Mouse (Mus musculus): Measurements from ENCODE around the gene Nop10. TPM values are rescaled to one million over a fixed set of nuclear protein-coding genes. Genes with fewer than 3 reads are reported as not detected.
A peak's percentile ranks its signal among the peaks of the same experiment; 100 is the strongest.
"Not testable (repeated sequence)": the region's sequence is repeated elsewhere in the genome, so short reads cannot be mapped to it uniquely, and the experiment has no call there.

Gene Nop10
- total RNA-seq, 2 experiments from 2014 or later = 50.4 to 55.0 TPM

DNA sequence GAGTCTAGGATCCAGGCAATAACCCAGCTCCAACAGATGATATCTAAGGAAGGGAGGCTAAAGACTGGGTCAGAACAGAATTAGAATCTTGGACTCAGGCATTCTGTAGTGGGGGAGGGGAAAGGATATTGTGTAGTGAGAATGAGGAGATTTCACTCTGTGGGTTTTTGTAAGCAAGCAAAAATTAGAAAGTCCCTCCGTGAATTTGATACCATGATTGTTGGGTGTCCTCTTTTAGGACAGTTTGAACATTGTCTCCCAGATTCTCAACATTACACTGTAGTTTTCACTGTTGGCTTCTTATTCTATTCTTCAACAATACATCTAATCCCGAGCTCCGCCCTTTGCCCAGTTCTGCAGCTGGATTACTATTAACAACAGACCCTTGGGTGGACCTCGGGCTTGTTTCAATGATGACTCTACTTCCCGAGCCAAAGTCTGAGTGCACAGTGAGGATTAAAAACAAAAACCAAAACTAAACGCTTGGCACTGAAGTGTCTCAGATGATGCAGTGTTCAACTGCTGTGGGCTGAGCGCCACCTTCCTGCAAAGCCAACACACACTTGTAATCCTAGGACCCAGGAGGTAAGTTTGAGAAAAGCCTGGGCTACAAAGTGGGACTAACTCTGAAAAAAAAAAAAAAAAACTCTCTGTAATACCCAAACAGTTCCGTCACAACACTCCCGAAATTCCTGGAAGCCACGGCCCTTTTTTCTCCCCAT lies 2.3 kb upstream of the Nop10 start, which contains the start of gene Nutm1:
Gene Nutm1, minus strand, starts transcription at position 51 of the 722 bp plus-strand sequence.
- intact Hi-C loops (cut with DNase I) = no loop called here
- no peak for DNase-seq (ENCODE audit: low spot score in 2 of 2)

DNA sequence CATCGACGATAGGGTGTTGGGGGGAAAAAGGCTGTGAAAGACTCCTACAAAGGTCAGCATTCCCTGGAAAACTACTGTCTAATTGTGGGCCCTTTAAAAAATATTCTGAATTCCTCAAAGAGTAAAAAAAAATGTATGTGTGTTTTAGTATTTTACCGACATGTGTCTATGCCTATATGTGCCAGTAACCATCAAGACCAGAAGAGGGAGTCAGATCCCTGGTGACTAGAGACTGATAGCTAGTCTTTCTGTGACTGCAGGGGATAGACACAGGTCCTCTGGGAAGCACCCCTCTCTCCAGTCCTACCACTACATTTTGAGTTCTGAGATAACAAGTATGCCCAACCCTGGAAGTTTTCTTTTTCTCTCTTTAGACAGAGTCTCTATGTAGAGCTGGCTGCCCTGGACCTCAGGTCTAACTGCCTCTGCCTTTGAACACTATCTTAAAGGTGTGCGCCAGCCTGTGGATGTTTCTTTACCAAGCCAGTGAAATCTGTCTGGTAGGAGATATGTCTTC lies 1.1 kb downstream of the Nop10 start:
- intact Hi-C loops (cut with DNase I) = loop anchor here (5.0 kb wide), 1 partner anchor 194 kb away; no protein-coding TSS in a partner anchor
- no peak for DNase-seq (ENCODE audit: low spot score in 2 of 2)

DNA sequence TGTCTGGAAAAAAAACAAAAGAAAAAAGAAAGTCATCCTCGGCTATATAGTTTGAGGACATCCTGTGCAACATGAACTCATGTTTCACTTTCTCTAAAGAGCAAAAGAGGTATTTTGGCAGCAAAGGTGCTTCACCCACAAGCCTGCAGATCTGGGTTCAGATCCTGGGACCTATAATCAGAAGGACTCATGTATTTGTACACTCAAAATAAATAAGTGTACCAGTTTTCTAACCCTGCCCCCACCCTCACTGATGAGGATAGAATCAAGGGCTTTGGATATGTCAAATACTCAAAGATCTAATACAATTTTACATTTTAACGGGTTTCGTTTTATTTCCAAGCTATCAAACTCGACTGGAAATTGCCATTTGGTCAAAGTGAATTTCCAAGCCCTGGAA lies 2.6 kb downstream of the Nop10 start:
- no peak for DNase-seq (ENCODE audit: low spot score in 2 of 2)
- intact Hi-C loops (cut with DNase I) = loop anchor here (5.0 kb wide), 1 partner anchor 193 kb away; no protein-coding TSS in a partner anchor

DNA sequence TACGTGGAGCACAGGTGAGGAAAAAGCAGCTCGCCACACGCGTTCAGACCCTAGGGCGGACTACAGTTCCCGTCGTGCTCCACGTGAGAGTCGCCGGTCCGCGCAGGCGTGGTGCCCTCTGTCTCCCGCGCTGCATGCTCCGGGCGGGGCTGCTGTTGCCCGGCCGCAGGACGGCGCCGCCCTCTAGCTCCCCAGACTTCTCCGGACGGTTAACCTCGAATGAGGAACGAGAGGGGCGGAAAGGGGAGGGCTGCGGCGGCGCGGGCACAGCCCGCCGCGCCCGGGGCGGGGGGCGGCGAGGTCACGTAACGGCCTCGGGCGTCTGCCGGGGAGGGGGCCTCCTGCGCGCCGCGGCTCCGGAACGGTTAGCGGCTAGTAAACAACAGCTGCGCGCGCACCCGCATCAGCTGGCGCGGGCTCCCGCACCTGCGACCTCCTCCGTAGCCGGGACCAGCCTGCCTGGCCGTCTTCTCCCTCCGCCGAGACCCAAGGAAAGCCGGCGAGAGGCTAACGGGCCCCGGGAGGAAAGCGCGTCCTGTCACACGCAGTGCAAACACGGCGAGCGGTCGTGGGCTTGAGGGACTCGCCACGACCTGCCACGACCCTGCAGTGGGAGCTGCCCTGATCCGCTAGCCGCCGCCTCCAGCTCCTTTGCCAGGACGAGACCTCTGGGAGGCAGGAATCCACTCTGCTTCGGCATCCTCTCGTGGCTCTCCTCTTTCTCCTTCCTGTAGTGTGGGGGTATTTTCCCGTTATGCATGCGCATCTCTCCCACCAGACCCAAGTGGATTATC lies 3.9 kb downstream of the Nop10 start, which contains the start of gene Slc12a6:
Gene Slc12a6, plus strand, starts transcription at position 378 of the 794 bp plus-strand sequence.
- DNase-seq (ENCODE audit: low spot score in 2 of 2) = peak; percentile 90 to 93
- intact Hi-C loops (cut with DNase I) = loop anchor here (2.0 to 5.0 kb wide), 3 partner anchors 73 to 217 kb away; partner anchors contain the start of genes Chrm5 and Emc4

DNA sequence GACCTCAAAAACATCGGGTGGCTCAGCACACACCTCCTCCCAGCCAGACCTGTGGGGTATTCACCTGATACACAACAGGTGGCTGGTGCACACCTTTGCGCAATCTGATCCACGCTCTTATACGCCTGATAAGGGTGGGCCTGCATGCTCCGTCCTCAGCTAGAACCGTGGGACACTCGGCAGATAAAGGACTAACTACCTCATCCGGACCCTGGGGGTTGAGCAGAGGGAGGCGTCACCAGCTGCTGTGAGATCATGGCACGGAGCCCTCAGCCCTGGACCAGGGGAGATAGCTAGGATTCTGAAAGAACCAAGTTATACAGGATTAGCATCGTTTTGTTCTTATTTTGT lies 4.5 kb downstream of the Nop10 start, which contains the start of gene Gm21985:
Gene Gm21985, plus strand, starts transcription at position 73 of the 351 bp plus-strand sequence.
- DNase-seq (ENCODE audit: low spot score in 2 of 2) = peak; percentile 36 to 57
- intact Hi-C loops (cut with DNase I) = loop anchor here (2.0 to 5.0 kb wide), 3 partner anchors 73 to 216 kb away; partner anchors contain the start of genes Chrm5 and Emc4

DNA sequence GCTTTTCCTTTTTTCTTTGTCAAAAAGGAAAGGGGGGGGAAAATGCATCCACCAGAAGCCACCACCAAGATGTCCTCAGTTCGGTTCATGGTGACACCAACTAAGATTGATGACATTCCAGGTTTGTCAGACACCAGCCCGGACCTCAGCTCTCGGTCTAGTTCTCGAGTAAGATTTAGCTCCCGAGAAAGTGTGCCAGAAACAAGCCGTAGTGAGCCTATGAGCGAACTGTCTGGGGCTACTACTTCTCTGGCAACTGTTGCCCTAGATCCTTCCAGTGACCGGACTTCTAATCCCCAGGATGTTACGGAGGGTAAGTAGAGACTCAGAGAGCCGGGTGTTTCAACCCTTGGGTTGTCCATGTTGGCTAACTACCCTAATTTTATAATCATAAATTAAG lies 5.1 kb downstream of the Nop10 start:
- DNase-seq (ENCODE audit: low spot score in 2 of 2) = peak in 1 of 2 experiments; percentile 37
- intact Hi-C loops (cut with DNase I) = loop anchor here (2.0 to 5.0 kb wide), 3 partner anchors 72 to 216 kb away; partner anchors contain the start of genes Chrm5 and Emc4

DNA sequence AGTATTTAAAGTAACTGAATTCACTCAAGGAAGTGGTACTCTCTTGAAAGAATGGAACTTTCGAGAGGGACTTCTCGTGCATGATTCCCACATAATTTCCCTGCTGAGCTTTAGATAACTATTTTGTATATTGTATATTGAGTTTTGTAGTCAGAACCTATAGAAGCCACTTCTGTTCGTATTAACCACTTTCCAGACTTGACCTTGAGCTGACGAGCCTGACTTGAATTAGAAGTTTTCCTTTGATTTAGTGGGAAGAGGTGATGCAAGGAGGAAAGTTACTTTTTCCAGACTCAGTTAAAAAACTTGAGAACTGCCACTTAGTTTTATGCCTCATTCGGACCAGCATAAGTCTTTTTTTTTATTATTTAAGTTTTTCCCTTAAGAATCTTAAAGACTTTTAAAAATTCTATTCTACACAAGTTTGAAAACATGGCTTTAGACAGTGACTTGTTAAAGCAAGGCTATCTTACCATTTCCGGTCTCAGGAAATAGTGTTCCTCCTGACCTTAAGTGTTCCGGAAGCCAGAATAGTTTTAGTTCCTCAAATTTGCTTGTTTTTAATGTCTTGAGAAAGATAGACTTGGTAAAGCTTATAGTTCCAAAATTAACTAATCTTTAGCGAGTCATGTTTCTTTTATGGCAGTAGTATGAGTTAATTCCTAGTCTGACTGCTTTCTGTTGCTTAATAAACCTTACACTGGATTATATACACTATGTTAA lies 6.0 kb downstream of the Nop10 start:
- no peak for DNase-seq (ENCODE audit: low spot score in 2 of 2)
- intact Hi-C loops (cut with DNase I) = loop anchor here (2.0 to 5.0 kb wide), 3 partner anchors 71 to 215 kb away; partner anchors contain the start of genes Chrm5 and Emc4

DNA sequence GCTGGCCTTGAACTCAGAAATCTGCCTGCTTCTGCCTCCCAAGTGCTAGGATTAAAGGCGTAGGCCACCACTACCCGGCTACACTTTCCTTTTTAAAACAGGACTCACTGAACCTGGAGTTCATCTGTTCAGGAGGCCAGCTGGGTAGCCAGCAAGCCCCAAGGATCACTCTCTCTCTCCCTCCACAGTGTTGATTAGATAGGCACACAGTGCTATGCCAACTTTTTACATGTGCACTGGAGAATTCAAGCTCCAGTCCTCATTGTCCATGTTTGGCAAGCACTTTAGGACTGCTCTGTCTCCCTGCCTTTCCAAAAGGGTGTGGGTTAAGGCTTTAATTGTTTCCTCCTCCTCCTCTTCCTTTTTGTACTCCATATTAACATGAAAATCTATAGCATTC lies 8.3 kb downstream of the Nop10 start:
- DNase-seq (ENCODE audit: low spot score in 2 of 2) = no peak
- intact Hi-C loops (cut with DNase I) = no loop called here

DNA sequence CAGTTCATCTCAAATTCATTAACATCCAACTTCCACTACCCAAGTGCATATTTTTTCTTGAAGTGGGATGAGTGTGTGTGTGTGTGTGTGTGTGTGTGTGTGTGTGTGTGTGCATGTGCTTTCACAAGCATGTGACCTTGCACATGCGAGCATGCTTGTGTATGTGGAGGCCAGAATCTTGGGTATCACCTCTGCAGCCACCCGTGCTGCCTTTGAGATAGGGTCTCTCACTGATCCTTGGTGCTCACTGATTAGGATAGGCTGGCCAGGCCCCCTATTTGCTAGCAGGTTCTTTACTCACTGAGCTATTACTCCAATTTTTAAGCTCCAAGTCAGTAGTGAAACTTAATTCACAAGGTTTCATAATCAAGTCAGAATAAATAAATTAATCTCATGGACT lies 11.2 kb downstream of the Nop10 start:
- intact Hi-C loops (cut with DNase I) = no loop called here
- DNase-seq (ENCODE audit: low spot score in 2 of 2) = no peak

DNA sequence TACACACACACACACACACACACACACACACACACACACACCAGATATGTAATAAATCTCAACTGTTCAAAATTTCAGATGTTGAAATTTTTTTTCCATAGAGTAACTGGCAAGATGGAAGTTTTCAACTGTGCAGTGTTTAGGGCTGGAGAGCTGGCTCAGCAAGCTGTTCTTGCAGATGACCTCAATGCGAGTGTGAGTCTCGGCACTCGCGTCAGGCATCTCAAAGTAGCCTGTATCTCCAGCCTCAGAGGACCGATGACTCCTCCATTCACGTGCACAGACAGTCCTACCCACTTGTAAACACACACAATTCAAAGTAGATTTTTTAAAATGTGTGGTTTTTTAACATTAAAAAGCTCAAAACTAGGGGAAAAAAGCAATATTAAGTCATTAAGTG lies 11.7 kb downstream of the Nop10 start:
- DNase-seq (ENCODE audit: low spot score in 2 of 2) = no peak
- intact Hi-C loops (cut with DNase I) = no loop called here

DNA sequence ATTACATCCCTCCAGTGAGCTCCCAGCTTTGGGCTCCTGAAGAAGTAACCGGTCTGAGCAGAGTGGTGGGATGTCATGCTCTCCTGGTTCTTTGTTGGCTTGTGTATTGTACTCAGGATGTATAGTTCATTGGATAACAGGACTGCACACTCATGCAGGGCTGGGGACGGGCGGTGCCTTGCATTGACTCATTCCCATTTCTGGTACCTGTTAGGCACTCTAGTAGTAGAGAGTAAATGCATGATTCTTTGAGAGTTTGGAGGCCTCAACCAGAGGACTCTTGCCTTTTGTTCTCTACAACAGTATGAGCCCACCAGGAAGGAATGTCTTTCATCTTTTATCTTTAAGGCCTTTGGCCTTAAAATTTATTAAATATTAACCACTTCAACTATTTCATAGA lies 15.1 kb downstream of the Nop10 start:
- DNase-seq (ENCODE audit: low spot score in 2 of 2) = no peak
- intact Hi-C loops (cut with DNase I) = no loop called here

DNA sequence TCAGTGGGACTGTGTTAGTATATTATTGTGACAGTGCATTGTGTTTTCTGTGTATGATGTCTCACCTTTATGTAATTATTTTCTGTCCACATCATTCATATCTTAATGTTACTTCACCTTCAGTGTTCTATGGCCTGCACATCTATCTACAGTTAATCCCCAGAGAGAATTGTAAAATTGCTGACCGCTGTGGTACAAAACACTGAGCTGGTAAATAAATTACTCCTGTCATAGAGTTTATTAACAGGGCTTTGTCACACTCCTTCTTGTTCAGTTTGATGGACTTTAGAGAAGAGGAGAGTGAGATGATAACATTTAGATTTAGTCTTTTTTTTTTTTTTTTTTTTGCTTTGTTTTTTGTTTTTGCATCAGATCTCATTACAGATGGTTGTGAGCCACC lies 21.1 kb downstream of the Nop10 start:
- DNase-seq (ENCODE audit: low spot score in 2 of 2) = no peak
- intact Hi-C loops (cut with DNase I) = no loop called here

DNA sequence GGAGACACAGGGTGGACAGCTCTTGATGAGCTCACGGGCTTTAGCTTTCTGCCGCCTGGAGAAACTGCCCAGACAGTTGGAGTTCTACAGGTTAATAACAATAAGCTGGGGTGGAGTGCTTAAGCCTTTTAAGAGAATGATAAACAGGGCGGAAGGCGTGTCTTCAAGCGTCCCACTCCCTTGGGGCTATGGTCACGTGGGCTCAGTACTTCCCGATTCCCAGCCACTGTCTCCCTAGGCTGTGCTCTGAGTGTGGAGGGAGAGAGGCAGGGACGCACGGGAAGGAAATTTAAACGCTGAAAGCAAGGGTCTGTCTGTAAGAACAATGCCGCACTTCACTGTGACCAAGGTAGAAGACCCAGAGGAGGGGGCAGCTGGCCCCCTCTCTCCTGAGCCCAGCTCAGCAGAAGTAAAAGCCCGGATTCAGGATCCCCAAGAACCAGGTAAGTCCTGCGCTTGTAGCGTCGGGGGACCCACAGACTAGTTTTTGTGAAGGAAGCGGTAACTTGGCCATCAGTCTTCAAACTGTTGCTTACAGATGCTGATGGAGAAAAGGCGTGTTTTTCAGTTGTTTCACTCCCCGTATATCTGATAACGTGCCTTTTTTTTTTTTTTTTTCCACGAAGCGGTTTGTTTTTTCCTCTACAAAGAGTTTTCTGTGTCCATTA lies 22.8 kb downstream of the Nop10 start:
- intact Hi-C loops (cut with DNase I) = no loop called here
- DNase-seq (ENCODE audit: low spot score in 2 of 2) = peak in 1 of 2 experiments; percentile 48

DNA sequence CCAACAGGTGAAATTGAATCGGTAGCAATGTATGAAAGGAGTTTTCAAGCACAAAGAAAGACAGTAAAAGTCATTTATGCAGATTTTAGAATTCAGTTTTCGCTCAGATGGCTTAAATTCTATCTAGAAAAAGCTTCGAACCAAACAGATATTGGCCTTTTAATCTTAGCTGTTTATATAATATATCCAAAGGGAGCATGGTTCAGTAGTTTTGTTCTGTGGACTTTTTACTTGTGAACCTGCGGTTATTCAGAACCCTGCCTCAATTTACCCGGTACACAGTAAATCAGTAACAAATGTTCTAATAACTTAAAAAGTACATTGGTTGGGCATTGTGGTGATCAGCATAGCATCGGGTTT lies 23.3 kb downstream of the Nop10 start:
- intact Hi-C loops (cut with DNase I) = no loop called here
- no peak for DNase-seq (ENCODE audit: low spot score in 2 of 2)

DNA sequence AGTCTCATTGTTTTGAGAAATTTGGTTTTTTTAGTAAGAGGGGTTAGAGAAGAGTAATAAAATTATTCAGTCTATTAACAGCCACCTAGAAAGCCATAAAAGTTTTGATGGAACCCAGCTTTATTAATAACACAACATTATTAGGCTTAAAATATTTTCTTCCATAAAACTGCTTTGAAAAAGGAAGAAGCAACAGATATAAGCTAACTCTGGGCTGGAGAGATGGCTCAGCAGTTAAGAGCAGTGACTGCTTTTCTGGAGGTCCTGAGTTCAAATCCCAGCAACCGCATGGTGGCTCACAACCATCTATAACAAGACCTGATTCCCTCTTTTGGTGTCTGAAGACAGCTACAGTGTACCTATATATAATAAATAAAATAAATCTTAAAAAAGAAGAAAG lies 24.3 kb downstream of the Nop10 start:
- intact Hi-C loops (cut with DNase I); DNase-seq (ENCODE audit: low spot score in 2 of 2): not testable (repeated sequence)

DNA sequence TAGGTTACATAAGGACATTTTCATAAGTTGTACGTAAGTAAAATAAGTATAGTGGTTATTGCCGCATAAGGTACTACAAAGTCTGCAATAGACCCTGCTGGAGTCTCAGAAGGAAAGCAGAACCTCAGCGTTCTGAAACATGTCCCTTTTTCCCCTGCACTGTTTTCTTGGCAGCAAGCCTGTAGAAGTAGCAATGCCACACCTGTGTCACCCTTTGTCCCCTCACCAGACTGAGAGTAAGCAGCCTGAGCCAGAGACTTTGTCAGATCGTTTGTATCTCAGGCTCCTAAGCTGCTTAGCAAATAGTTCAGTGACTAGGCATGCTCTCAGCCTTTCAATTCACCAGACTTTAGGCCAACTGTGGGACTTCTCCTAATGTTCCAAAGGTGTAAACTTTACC lies 25.3 kb downstream of the Nop10 start:
- no peak for DNase-seq (ENCODE audit: low spot score in 2 of 2)
- intact Hi-C loops (cut with DNase I) = no loop called here

DNA sequence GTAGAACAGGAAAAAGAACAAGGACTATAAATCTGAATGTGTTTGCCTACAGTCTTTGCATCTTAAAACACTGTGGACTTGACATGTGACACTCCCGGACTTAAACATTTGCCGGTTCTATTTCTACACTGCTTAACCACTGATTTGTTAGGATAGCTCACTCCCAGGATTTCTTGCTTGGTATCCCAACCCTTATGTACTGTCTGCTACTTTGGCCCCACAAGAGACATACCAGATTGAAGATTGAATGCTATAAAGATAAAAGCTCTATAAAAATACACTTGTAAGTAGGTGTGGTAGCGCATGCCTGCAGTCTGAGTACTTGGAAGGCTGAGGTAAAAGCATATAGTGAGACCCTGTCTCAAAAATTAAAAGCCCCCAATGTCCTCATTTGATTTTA lies 27.8 kb downstream of the Nop10 start:
- DNase-seq (ENCODE audit: low spot score in 2 of 2) = no peak
- intact Hi-C loops (cut with DNase I) = no loop called here

DNA sequence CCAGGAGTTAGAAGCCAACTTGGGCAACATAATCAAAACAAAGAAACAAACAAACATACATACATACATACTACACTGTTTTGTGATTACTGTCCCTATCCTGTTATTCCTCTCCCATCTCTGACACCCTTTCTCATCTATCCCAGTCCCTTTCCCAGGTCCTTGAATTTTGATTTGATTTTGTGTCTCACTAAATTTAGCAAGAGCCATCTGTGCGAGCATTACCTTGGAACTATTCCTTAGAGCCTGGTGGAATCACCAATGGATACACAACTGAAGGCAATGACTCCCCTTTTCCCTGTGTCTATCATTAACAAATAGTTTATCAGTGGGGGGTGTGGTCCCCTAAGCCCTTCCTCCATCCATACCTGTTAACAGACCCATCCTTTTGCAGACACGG lies 31.1 kb downstream of the Nop10 start:
- DNase-seq (ENCODE audit: low spot score in 2 of 2) = peak in 1 of 2 experiments; percentile 44
- intact Hi-C loops (cut with DNase I) = no loop called here

DNA sequence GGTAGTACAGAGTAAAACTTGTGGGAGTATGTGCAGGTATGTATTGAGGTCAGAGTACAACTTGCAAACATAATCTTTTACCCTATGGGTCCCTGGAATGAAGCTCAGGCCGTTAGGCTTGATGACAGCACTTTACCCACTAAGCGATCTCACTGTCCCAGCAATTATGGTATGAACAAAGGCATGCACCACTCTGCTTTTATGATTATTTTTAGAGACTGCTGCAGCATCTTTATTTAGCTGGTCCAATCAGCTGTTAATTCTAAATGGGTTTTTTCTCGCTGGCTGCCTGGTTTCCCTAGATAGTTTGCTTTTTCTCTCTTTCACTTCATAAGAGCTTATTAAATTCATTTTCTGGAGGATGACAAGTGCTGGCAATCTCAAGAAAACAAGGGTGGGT lies 34.5 kb downstream of the Nop10 start:
- peak; percentile 44 to 79 for DNase-seq (ENCODE audit: low spot score in 2 of 2)
- intact Hi-C loops (cut with DNase I) = no loop called here

Measured in left cerebral cortex, postnatal 25 days (tissue).